In genomic region chr10:127042468-127043115, GRCm38 (mm10) we compare ENCODE assay signal across 8 mouse cellular contexts. TPM values are rescaled to one million over a fixed set of nuclear protein-coding genes. Genes with fewer than 3 reads are reported as not detected.
A peak's percentile ranks its signal among the peaks of the same experiment; 100 is the strongest.
DNase-seq lines count a peak whose midpoint lies in the region; ATAC-seq and TF ChIP-seq lines count a peak whose summit lies in the region.

No protein-coding gene starts in this region.

- no peaks in the 10 kb centered on the region for H3K9me3 ChIP-seq in forebrain, embryonic 11.5 days (ENCODE audit: control insufficient read depth, low read length)
- H3K9me3 ChIP-seq in liver, embryonic 12.5 days (replicated peaks), result no peaks in the 10 kb centered on the region

- intact Hi-C loops in gastrocnemius, adult 2 months (cut with DNase I), result no loop called here
- intact Hi-C loops in gastrocnemius, postnatal 36 days (cut with DNase I), result no loop called here

- 19% methylated on average over 5 of the region's 5 CpGs for WGBS in forebrain, embryonic 11.5 days
- 11% methylated on average over 5 of the region's 5 CpGs for WGBS in liver, embryonic 12.5 days (ENCODE audit: insufficient replicate concordance)

- DNase-seq in gastrocnemius, adult 2 months, result no peak
- DNase-seq in gastrocnemius, postnatal 36 days, result no peak
- DNase-seq in 3T3-L1 (ENCODE audit: low read depth, low spot score), result peak; percentile 68
- no peak for DNase-seq in forebrain, embryonic 11.5 days (ENCODE audit: low spot score)
- DNase-seq in layer of hippocampus, postnatal 14 days (ENCODE audit: low spot score in 2 of 2), result no peak
- DNase-seq in c-Kit-positive CD71-positive TER-119-positive erythroid progenitor cells, embryonic 14.5 days (ENCODE audit: low spot score), result no peak

- H3K36me3 ChIP-seq in forebrain, embryonic 11.5 days (ENCODE audit: control insufficient read depth, insufficient read depth, low read length), result no peaks in the 10 kb centered on the region
- peaks cover 26% of the 10 kb centered on the region for H3K36me3 ChIP-seq in liver, embryonic 12.5 days

- ATAC-seq in forebrain, embryonic 11.5 days (replicated peaks; ENCODE audit: low FRiP score), result no peak
- no peak for ATAC-seq in liver, embryonic 12.5 days
- ATAC-seq in inflammation-experienced regulatory T-cells, adult 6 months, result no peak

- no peak for TF ChIP-seq CTCF in gastrocnemius, adult 2 months (IDR thresholded peaks at IDR 0.05)

- H3K9ac ChIP-seq in forebrain, embryonic 11.5 days (ENCODE audit: low read length), result peak overlapping the region; percentile 58
- peak overlapping the region; percentile 74 for H3K9ac ChIP-seq in liver, embryonic 12.5 days

- 0 out of 2 replicates have a peak, but pooled peaks cover 2% of the 10 kb centered on the region for H3K4me1 ChIP-seq in forebrain, embryonic 11.5 days (replicated peaks; ENCODE audit: control insufficient read depth, insufficient read depth, low read length)
- peaks cover 28% of the 10 kb centered on the region for H3K4me1 ChIP-seq in liver, embryonic 12.5 days

- H3K27me3 ChIP-seq in forebrain, embryonic 11.5 days (ENCODE audit: control insufficient read depth, insufficient read depth, low read length), result peaks cover 4% of the 10 kb centered on the region; the same call in 1 of the 2 replicates
- H3K27me3 ChIP-seq in liver, embryonic 12.5 days (replicated peaks), result peaks cover 45% of the 10 kb centered on the region

- peak overlapping the region; percentile 89 for H3K4me3 ChIP-seq in gastrocnemius, adult 2 months
- peak overlapping the region; percentile 69 for H3K4me3 ChIP-seq in forebrain, embryonic 11.5 days (ENCODE audit: low read depth, low read length)
- peak overlapping the region; percentile 76 for H3K4me3 ChIP-seq in liver, embryonic 12.5 days

- peak overlapping the region; percentile 99 for H3K4me2 ChIP-seq in forebrain, embryonic 11.5 days (ENCODE audit: low read depth, low read length, severe bottlenecking)
- H3K4me2 ChIP-seq in liver, embryonic 12.5 days, result peak overlapping the region; percentile 97

- H3K27ac ChIP-seq in gastrocnemius, adult 2 months, result peak overlapping the region; percentile 88
- H3K27ac ChIP-seq in forebrain, embryonic 11.5 days (ENCODE audit: low read depth, low read length), result no peak overlapping the region
- peak overlapping the region; percentile 46 for H3K27ac ChIP-seq in liver, embryonic 12.5 days

RNA-seq across cellular contexts. Expression of gene Eef1akmt3, which starts 1.3 kb away (rescaled TPM):
- total RNA-seq in gastrocnemius, adult 2 months (2021), result under 1 TPM; 0.08 TPM
- total RNA-seq in gastrocnemius, postnatal 36 days (2021), result under 1 TPM in 1 of 2 experiments, not detected in 1; 0.10 TPM
- 0.11 TPM in 1 of 2 replicates, not detected in the other for polyA plus RNA-seq in forebrain, embryonic 11.5 days (2014; fragmentation: Nextera tagmentation; extraction: Ambion mirVana)
- 0.13 and 0.29 TPM in 2 replicates for polyA plus RNA-seq in liver, embryonic 12.5 days (2016; fragmentation: Nextera tagmentation; extraction: Ambion mirVana)
- polyA plus RNA-seq in inflammation-experienced regulatory T-cells, adult 6 months (2017; shearing (Covaris generic)), result under 1 TPM in 1 of 3 experiments, not detected in 2; 0.46 TPM
- under 1 TPM; 0.36 to 0.41 TPM for total RNA-seq in layer of hippocampus, postnatal 14 days (2021)

RNA-seq across cellular contexts. Expression of gene Mettl1, which starts 1.4 kb away (rescaled TPM):
- 10 to 100 TPM in 1 of 2 experiments, 1 to 10 TPM in 1; 9.5 to 10.5 TPM for total RNA-seq in gastrocnemius, adult 2 months (2021)
- 10 to 100 TPM in 1 of 2 experiments, 1 to 10 TPM in 1; 8.2 to 10.0 TPM for total RNA-seq in gastrocnemius, postnatal 36 days (2021)
- 42.5 and 44.0 TPM in 2 replicates for polyA plus RNA-seq in forebrain, embryonic 11.5 days (2014; fragmentation: Nextera tagmentation; extraction: Ambion mirVana)
- polyA plus RNA-seq in liver, embryonic 12.5 days (2016; fragmentation: Nextera tagmentation; extraction: Ambion mirVana), result 33.6 and 35.6 TPM in 2 replicates
- polyA plus RNA-seq in inflammation-experienced regulatory T-cells, adult 6 months (2017; shearing (Covaris generic)), result 10 to 100 TPM; 10.8 to 37.6 (median 28.4) TPM
- total RNA-seq in layer of hippocampus, postnatal 14 days (2021), result 10 to 100 TPM; 10.2 to 10.9 TPM

RNA-seq across cellular contexts. Expression of gene Cyp27b1, which starts 5.5 kb away (rescaled TPM):
- under 1 TPM in 1 of 2 experiments, not detected in 1; 0.11 TPM for total RNA-seq in gastrocnemius, adult 2 months (2021)
- total RNA-seq in gastrocnemius, postnatal 36 days (2021), result under 1 TPM; 0.10 to 0.15 TPM
- polyA plus RNA-seq in forebrain, embryonic 11.5 days (2014; fragmentation: Nextera tagmentation; extraction: Ambion mirVana), result 0.23 TPM in 1 of 2 replicates, not detected in the other
- 0.05 and 0.10 TPM in 2 replicates for polyA plus RNA-seq in liver, embryonic 12.5 days (2016; fragmentation: Nextera tagmentation; extraction: Ambion mirVana)
- polyA plus RNA-seq in inflammation-experienced regulatory T-cells, adult 6 months (2017; shearing (Covaris generic)), result not detected
- total RNA-seq in layer of hippocampus, postnatal 14 days (2021), result 1 to 10 TPM in 1 of 2 experiments, under 1 TPM in 1; 0.74 to 1.0 TPM

RNA-seq across cellular contexts. Expression of gene Tsfm, which starts 12.0 kb away (rescaled TPM):
- 10 to 100 TPM; 15.0 to 28.8 TPM for total RNA-seq in gastrocnemius, adult 2 months (2021)
- 10 to 100 TPM; 20.5 to 21.7 TPM for total RNA-seq in gastrocnemius, postnatal 36 days (2021)
- polyA plus RNA-seq in forebrain, embryonic 11.5 days (2014; fragmentation: Nextera tagmentation; extraction: Ambion mirVana), result 91.2 and 93.8 TPM in 2 replicates
- polyA plus RNA-seq in liver, embryonic 12.5 days (2016; fragmentation: Nextera tagmentation; extraction: Ambion mirVana), result 72.3 and 75.5 TPM in 2 replicates
- polyA plus RNA-seq in inflammation-experienced regulatory T-cells, adult 6 months (2017; shearing (Covaris generic)), result 10 to 100 TPM; 40.0 to 50.0 (median 48.3) TPM
- 10 to 100 TPM; 27.4 to 31.9 TPM for total RNA-seq in layer of hippocampus, postnatal 14 days (2021)

RNA-seq across cellular contexts. Expression of gene March9, which starts 17.4 kb away (rescaled TPM):
- 1 to 10 TPM in 1 of 2 experiments, under 1 TPM in 1; 0.45 to 1.2 TPM for total RNA-seq in gastrocnemius, adult 2 months (2021)
- under 1 TPM; 0.64 to 0.66 TPM for total RNA-seq in gastrocnemius, postnatal 36 days (2021)
- polyA plus RNA-seq in forebrain, embryonic 11.5 days (2014; fragmentation: Nextera tagmentation; extraction: Ambion mirVana), result 2.7 and 3.7 TPM in 2 replicates
- 0.06 and 0.20 TPM in 2 replicates for polyA plus RNA-seq in liver, embryonic 12.5 days (2016; fragmentation: Nextera tagmentation; extraction: Ambion mirVana)
- under 1 TPM; 0.35 to 0.84 (median 0.72) TPM for polyA plus RNA-seq in inflammation-experienced regulatory T-cells, adult 6 months (2017; shearing (Covaris generic))
- 10 to 100 TPM; 31.8 to 34.9 TPM for total RNA-seq in layer of hippocampus, postnatal 14 days (2021)
